Mouse (Mus musculus): ENCODE measurements around the gene Loxl4. TPM values are rescaled to one million over a fixed set of nuclear protein-coding genes. Genes with fewer than 3 reads are reported as not detected.

Gene Loxl4
- polyA plus RNA-seq, 1 experiment from 2014 or later, result 0.37 TPM

- no peak overlapping the region for H3K4me2 ChIP-seq (replicated peaks; ENCODE audit: low read depth, low read length)
- ATAC-seq (ENCODE audit: low FRiP score), result no peak
- no peak overlapping the region for H3K27ac ChIP-seq (ENCODE audit: low read depth, low read length)
- no peaks in the 10 kb centered on the region for H3K4me1 ChIP-seq (replicated peaks; ENCODE audit: control insufficient read depth, insufficient read depth, low read length)
- H3K4me3 ChIP-seq (ENCODE audit: low read depth, low read length), result no peak overlapping the region
- no peaks in the 10 kb centered on the region for H3K36me3 ChIP-seq (ENCODE audit: control insufficient read depth, insufficient read depth, low read length)
- H3K9ac ChIP-seq (ENCODE audit: low read depth, low read length), result no peak overlapping the region
- WGBS, result 34% methylated on average over 6 of the region's 6 CpGs
- DNase-seq (ENCODE audit: low spot score), result no peak
- H3K27me3 ChIP-seq (ENCODE audit: control insufficient read depth, insufficient read depth, low read length), result 0 out of 2 replicates have a peak, but pooled peaks cover 2% of the 10 kb centered on the region
- H3K9me3 ChIP-seq (ENCODE audit: control insufficient read depth, low read length), result no peaks in the 10 kb centered on the region
Measured at GRCm38 (mm10) chr19:42653091-42653490, 40.5 kb upstream of the Loxl4 start.

- H3K27me3 ChIP-seq (ENCODE audit: control insufficient read depth, insufficient read depth, low read length), result 0 out of 2 replicates have a peak, but pooled peaks cover 2% of the 10 kb centered on the region
- no peak overlapping the region for H3K4me3 ChIP-seq (ENCODE audit: low read depth, low read length)
- DNase-seq (ENCODE audit: low spot score) (no peak), ATAC-seq (ENCODE audit: low FRiP score) (no peak)
- no peaks in the 10 kb centered on the region for H3K36me3 ChIP-seq (ENCODE audit: control insufficient read depth, insufficient read depth, low read length)
- no peaks in the 10 kb centered on the region for H3K4me1 ChIP-seq (replicated peaks; ENCODE audit: control insufficient read depth, insufficient read depth, low read length)
- no peaks in the 10 kb centered on the region for H3K9me3 ChIP-seq (ENCODE audit: control insufficient read depth, low read length)
- no peak overlapping the region for H3K4me2 ChIP-seq (replicated peaks; ENCODE audit: low read depth, low read length)
- H3K9ac ChIP-seq (ENCODE audit: low read depth, low read length), result no peak overlapping the region
- WGBS, result 84% methylated on average over 7 of the region's 7 CpGs
- H3K27ac ChIP-seq (ENCODE audit: low read depth, low read length), result no peak overlapping the region
Measured at GRCm38 (mm10) chr19:42652425-42652824, 39.8 kb upstream of the Loxl4 start.

GRCm38 (mm10) chr19:42640211-42640610 lies 27.6 kb upstream of the Loxl4 start:
- H3K9me3 ChIP-seq (ENCODE audit: control insufficient read depth, low read length), result no peaks in the 10 kb centered on the region
- H3K4me1 ChIP-seq (replicated peaks; ENCODE audit: control insufficient read depth, insufficient read depth, low read length), result no peaks in the 10 kb centered on the region
- no peaks in the 10 kb centered on the region for H3K27me3 ChIP-seq (ENCODE audit: control insufficient read depth, insufficient read depth, low read length)
- no peak overlapping the region for H3K4me2 ChIP-seq (replicated peaks; ENCODE audit: low read depth, low read length)
- no peak overlapping the region for H3K9ac ChIP-seq (ENCODE audit: low read depth, low read length)
- DNase-seq (ENCODE audit: low spot score), result no peak
- H3K36me3 ChIP-seq (ENCODE audit: control insufficient read depth, insufficient read depth, low read length), result no peaks in the 10 kb centered on the region
- WGBS, result 82% methylated on average over 9 of the region's 9 CpGs
- H3K27ac ChIP-seq (ENCODE audit: low read depth, low read length), result no peak overlapping the region
- no peak for ATAC-seq (ENCODE audit: low FRiP score)
- H3K4me3 ChIP-seq (ENCODE audit: low read depth, low read length), result no peak overlapping the region

GRCm38 (mm10) chr19:42639544-42639943 lies 26.9 kb upstream of the Loxl4 start:
- Histone ChIP-seq H3K4me1 (replicated peaks; ENCODE audit: control insufficient read depth, insufficient read depth, low read length) (no peaks in the 10 kb centered on the region), H3K27ac (ENCODE audit: low read depth, low read length) (no peak overlapping the region), H3K9ac (ENCODE audit: low read depth, low read length) (no peak overlapping the region), H3K4me2 (replicated peaks; ENCODE audit: low read depth, low read length) (no peak overlapping the region), H3K27me3 (ENCODE audit: control insufficient read depth, insufficient read depth, low read length) (no peaks in the 10 kb centered on the region), H3K36me3 (ENCODE audit: control insufficient read depth, insufficient read depth, low read length) (no peaks in the 10 kb centered on the region), H3K9me3 (ENCODE audit: control insufficient read depth, low read length) (no peaks in the 10 kb centered on the region), H3K4me3 (ENCODE audit: low read depth, low read length) (no peak overlapping the region)
- no peak for DNase-seq (ENCODE audit: low spot score)
- no peak for ATAC-seq (ENCODE audit: low FRiP score)
- WGBS, result 80% methylated on average over 8 of the region's 8 CpGs

- H3K4me2 ChIP-seq (replicated peaks; ENCODE audit: low read depth, low read length), result no peak overlapping the region
- DNase-seq (ENCODE audit: low spot score), result no peak
- H3K27me3 ChIP-seq (ENCODE audit: control insufficient read depth, insufficient read depth, low read length), result no peaks in the 10 kb centered on the region
- H3K4me1 ChIP-seq (replicated peaks; ENCODE audit: control insufficient read depth, insufficient read depth, low read length), result no peaks in the 10 kb centered on the region
- no peak overlapping the region for H3K9ac ChIP-seq (ENCODE audit: low read depth, low read length)
- WGBS, result 50% methylated on average over 7 of the region's 8 CpGs
- ATAC-seq (ENCODE audit: low FRiP score), result no peak
- H3K36me3 ChIP-seq (ENCODE audit: control insufficient read depth, insufficient read depth, low read length), result no peaks in the 10 kb centered on the region
- no peak overlapping the region for H3K27ac ChIP-seq (ENCODE audit: low read depth, low read length)
- H3K9me3 ChIP-seq (ENCODE audit: control insufficient read depth, low read length), result no peaks in the 10 kb centered on the region
- no peak overlapping the region for H3K4me3 ChIP-seq (ENCODE audit: low read depth, low read length)
Measured at GRCm38 (mm10) chr19:42638604-42639481, 26.2 kb upstream of the Loxl4 start.

- Histone ChIP-seq H3K4me3 (ENCODE audit: low read depth, low read length) (no peak overlapping the region), H3K27ac (ENCODE audit: low read depth, low read length) (no peak overlapping the region), H3K9ac (ENCODE audit: low read depth, low read length) (no peak overlapping the region), H3K9me3 (ENCODE audit: control insufficient read depth, low read length) (no peaks in the 10 kb centered on the region), H3K27me3 (ENCODE audit: control insufficient read depth, insufficient read depth, low read length) (no peaks in the 10 kb centered on the region), H3K4me2 (replicated peaks; ENCODE audit: low read depth, low read length) (no peak overlapping the region), H3K36me3 (ENCODE audit: control insufficient read depth, insufficient read depth, low read length) (no peaks in the 10 kb centered on the region), H3K4me1 (replicated peaks; ENCODE audit: control insufficient read depth, insufficient read depth, low read length) (no peaks in the 10 kb centered on the region)
- no peak for DNase-seq (ENCODE audit: low spot score)
- WGBS, result 57% methylated on average over 11 of the region's 11 CpGs
- ATAC-seq (ENCODE audit: low FRiP score), result no peak
Measured at GRCm38 (mm10) chr19:42636631-42637030, 24.0 kb upstream of the Loxl4 start.

- H3K36me3 ChIP-seq (ENCODE audit: control insufficient read depth, insufficient read depth, low read length), result no peaks in the 10 kb centered on the region
- H3K9me3 ChIP-seq (ENCODE audit: control insufficient read depth, low read length), result no peaks in the 10 kb centered on the region
- no peak overlapping the region for H3K9ac ChIP-seq (ENCODE audit: low read depth, low read length)
- ATAC-seq (ENCODE audit: low FRiP score) (no peak), DNase-seq (ENCODE audit: low spot score) (no peak)
- no peak overlapping the region for H3K27ac ChIP-seq (ENCODE audit: low read depth, low read length)
- H3K4me1 ChIP-seq (replicated peaks; ENCODE audit: control insufficient read depth, insufficient read depth, low read length), result no peaks in the 10 kb centered on the region
- no peak overlapping the region for H3K4me2 ChIP-seq (replicated peaks; ENCODE audit: low read depth, low read length)
- no peaks in the 10 kb centered on the region for H3K27me3 ChIP-seq (ENCODE audit: control insufficient read depth, insufficient read depth, low read length)
- no peak overlapping the region for H3K4me3 ChIP-seq (ENCODE audit: low read depth, low read length)
- 77% methylated on average over 2 of the region's 2 CpGs for WGBS
Measured at GRCm38 (mm10) chr19:42633650-42634049, 21.0 kb upstream of the Loxl4 start.

- H3K27me3 ChIP-seq (ENCODE audit: control insufficient read depth, insufficient read depth, low read length), result no peaks in the 10 kb centered on the region
- ATAC-seq (ENCODE audit: low FRiP score) (no peak), DNase-seq (ENCODE audit: low spot score) (no peak)
- no peaks in the 10 kb centered on the region for H3K4me1 ChIP-seq (replicated peaks; ENCODE audit: control insufficient read depth, insufficient read depth, low read length)
- WGBS, result 70% methylated on average over 4 of the region's 4 CpGs
- H3K4me2 ChIP-seq (replicated peaks; ENCODE audit: low read depth, low read length), result no peak overlapping the region
- H3K4me3 ChIP-seq (ENCODE audit: low read depth, low read length), result no peak overlapping the region
- no peak overlapping the region for H3K27ac ChIP-seq (ENCODE audit: low read depth, low read length)
- H3K36me3 ChIP-seq (ENCODE audit: control insufficient read depth, insufficient read depth, low read length), result no peaks in the 10 kb centered on the region
- H3K9me3 ChIP-seq (ENCODE audit: control insufficient read depth, low read length), result no peaks in the 10 kb centered on the region
- no peak overlapping the region for H3K9ac ChIP-seq (ENCODE audit: low read depth, low read length)
Measured at GRCm38 (mm10) chr19:42632301-42632700, 19.7 kb upstream of the Loxl4 start.

- Histone ChIP-seq H3K27ac (ENCODE audit: low read depth, low read length) (no peak overlapping the region), H3K4me2 (replicated peaks; ENCODE audit: low read depth, low read length) (no peak overlapping the region), H3K9me3 (ENCODE audit: control insufficient read depth, low read length) (no peaks in the 10 kb centered on the region), H3K9ac (ENCODE audit: low read depth, low read length) (no peak overlapping the region), H3K4me1 (replicated peaks; ENCODE audit: control insufficient read depth, insufficient read depth, low read length) (no peaks in the 10 kb centered on the region), H3K4me3 (ENCODE audit: low read depth, low read length) (no peak overlapping the region), H3K27me3 (ENCODE audit: control insufficient read depth, insufficient read depth, low read length) (no peaks in the 10 kb centered on the region), H3K36me3 (ENCODE audit: control insufficient read depth, insufficient read depth, low read length) (no peaks in the 10 kb centered on the region)
- no peak for ATAC-seq (ENCODE audit: low FRiP score)
- no peak for DNase-seq (ENCODE audit: low spot score)
- 24% methylated on average over 8 of the region's 8 CpGs for WGBS
Measured at GRCm38 (mm10) chr19:42631541-42631961, 18.9 kb upstream of the Loxl4 start.
